Mouse (Mus musculus) myocyte (in vitro differentiated cells): ENCODE measurements at regions not wholly inside any gene's neighbourhood (a gene's known extent, or its start where the extent isn't known, plus 50 kb on each side); places are given as distances from the start of the nearest gene placed in this dataset.

ENCODE experiments used
- CEBPB ChIP-seq: IDR thresholded peaks from 2 replicates; pipeline ENCODE4 v1.6.1; 2011; ENCODE audit warnings: mild to moderate bottlenecking, moderate library complexity; ENCODE audit not compliant: poor library complexity, insufficient read depth, severe bottlenecking
- E2F4 ChIP-seq: IDR thresholded peaks from one replicate; pipeline ENCODE4 v1.6.1; 2011; ENCODE audit warnings: mild to moderate bottlenecking, control low read depth, moderate library complexity; ENCODE audit not compliant: insufficient read depth
- MAX ChIP-seq: IDR thresholded peaks from one replicate; pipeline ENCODE4 v1.6.1; 2011; ENCODE audit warnings: low read depth, mild to moderate bottlenecking, control low read depth
- MYOD1 ChIP-seq, 3 experiments: IDR thresholded peaks; one replicate each; pipeline ENCODE4 v1.6.1; 2011; ENCODE audit warnings: control low read depth in 2 of 3, low read depth in 2 of 3, mild to moderate bottlenecking in 2 of 3, moderate library complexity in 1 of 3; ENCODE audit not compliant: insufficient read length in 2 of 3, control insufficient read depth in 1 of 3
- MYOG ChIP-seq, 3 experiments: IDR thresholded peaks; one replicate each; pipeline ENCODE4 v1.6.1; 2011; ENCODE audit warnings: control low read depth in 2 of 3, low read depth in 2 of 3, mild to moderate bottlenecking in 2 of 3; ENCODE audit not compliant: insufficient read length in 2 of 3, control insufficient read depth in 1 of 3, insufficient read depth in 1 of 3
- POLR2A ChIP-seq: IDR thresholded peaks from one replicate; pipeline ENCODE4 v1.6.1; 2011; ENCODE audit warnings: low read depth, mild to moderate bottlenecking, control low read depth, moderate library complexity; ENCODE audit not compliant: insufficient read length
- POLR2AphosphoS2 ChIP-seq: IDR thresholded peaks from one replicate; pipeline ENCODE4 v1.6.1; 2011; ENCODE audit warnings: low read depth, control low read depth; ENCODE audit not compliant: insufficient read length
- REST ChIP-seq: IDR thresholded peaks from one replicate; pipeline ENCODE4 v1.6.1; 2011; ENCODE audit warnings: mild to moderate bottlenecking, control low read depth, moderate library complexity; ENCODE audit not compliant: insufficient read depth, insufficient read length
- SRF ChIP-seq: IDR thresholded peaks from one replicate; pipeline ENCODE4 v1.6.1; 2011; ENCODE audit warnings: low read depth; ENCODE audit not compliant: control insufficient read depth, insufficient read length
- TCF12 ChIP-seq: IDR thresholded peaks from one replicate; pipeline ENCODE4 v1.6.1; 2011; ENCODE audit warnings: mild to moderate bottlenecking, control low read depth; ENCODE audit not compliant: poor library complexity, insufficient read depth, severe bottlenecking
- USF1 ChIP-seq: IDR thresholded peaks from one replicate; pipeline ENCODE4 v1.6.1; 2011; ENCODE audit warnings: low read depth, mild to moderate bottlenecking, control low read depth, moderate library complexity

- TF ChIP-seq POLR2AphosphoS2: no peak
- TF ChIP-seq POLR2A: no peak
- TF ChIP-seq E2F4: no peak
- TF ChIP-seq TCF12: no peak
- TF ChIP-seq MAX: no peak
- TF ChIP-seq MYOG (IDR thresholded peaks at IDR 0.05; ENCODE audit: control insufficient read depth in 1 of 3, insufficient read depth in 1 of 3, insufficient read length in 2 of 3, low read depth in 2 of 3): no peak
- no peak for TF ChIP-seq REST
- no peak for TF ChIP-seq CEBPB
- TF ChIP-seq USF1: no peak
- peak in 2 of 3 experiments; percentile 22 to 31 for TF ChIP-seq MYOD1 (IDR thresholded peaks at IDR 0.05; ENCODE audit: control insufficient read depth in 1 of 3, insufficient read length in 2 of 3, low read depth in 2 of 3)
- TF ChIP-seq SRF: no peak
These were observed 450.4 kb upstream of the BB014433 start for GRCm38 (mm10) chr8:15496248-15496647.
